Mouse (Mus musculus) neural tube, embryonic 13.5 days (tissue): Measurements from ENCODE around the gene Ctnnd2. TPM values are rescaled to one million over a fixed set of nuclear protein-coding genes. Genes with fewer than 3 reads are reported as not detected.
A peak's percentile ranks its signal among the peaks of the same experiment; 100 is the strongest.

Experiments used
- ATAC-seq: fragments of 200-750 bp; cut with Nextera tagmentation; 2 replicates; pipeline ENCODE4 v1.8.0; 2017; ENCODE audit warnings: low read depth, mild to moderate bottlenecking, moderate TSS enrichment, moderate library complexity
- H3K27ac ChIP-seq: fragments of 300-500 bp; sonication (generic); replicated peaks from 2 replicates; pipeline ENCODE4 v1.5.1; 2015; ENCODE audit warnings: moderate library complexity, mild to moderate bottlenecking, inconsistent platforms
- H3K27me3 ChIP-seq: fragments of 300-500 bp; sonication (generic); 2 replicates; pipeline ENCODE4 v1.6.1; 2015; ENCODE audit warnings: mild to moderate bottlenecking, inconsistent platforms
- H3K36me3 ChIP-seq: fragments of 300-500 bp; sonication (generic); 2 replicates; pipeline ENCODE4 v1.6.1; 2015; ENCODE audit warnings: mild to moderate bottlenecking, inconsistent platforms
- H3K4me1 ChIP-seq: fragments of 300-500 bp; sonication (generic); replicated peaks from 2 replicates; pipeline ENCODE4 v1.6.1; 2015; ENCODE audit warnings: inconsistent platforms
- H3K4me2 ChIP-seq: fragments of 300-500 bp; sonication (generic); 2 replicates; pipeline ENCODE4 v1.6.1; 2015; ENCODE audit warnings: inconsistent platforms, mild to moderate bottlenecking, moderate library complexity
- H3K4me3 ChIP-seq: fragments of 300-500 bp; sonication (generic); 2 replicates; pipeline ENCODE4 v1.5.1; 2015; ENCODE audit warnings: mild to moderate bottlenecking, inconsistent platforms
- H3K9ac ChIP-seq: fragments of 300-500 bp; sonication (generic); 2 replicates; pipeline ENCODE4 v1.6.1; 2015; ENCODE audit warnings: moderate library complexity, mild to moderate bottlenecking, inconsistent platforms
- H3K9me3 ChIP-seq: fragments of 300-500 bp; sonication (generic); 2 replicates; pipeline ENCODE4 v1.6.1; 2016; ENCODE audit warnings: inconsistent platforms
- WGBS: fragments of 180-500 bp; shearing (Covaris S2); methylation state at CpG from one replicate; pipeline ENCODE4 v1.1.7; 2015; 5-methylcytosine and 5-hydroxymethylcytosine counted together
- polyA plus RNA-seq: library from polyadenylated mRNA; unstranded; fragments of >200 nt; fragmentation: Nextera tagmentation; extraction: Ambion mirVana; gene quantifications from 2 replicates; pipeline ENCODE4 v1.2.1, GENCODE M21; 2015

The Ctnnd2 gene
- polyA plus RNA-seq, 1 experiment from 2014 or later: 56.9 TPM

- no peak overlapping the region for H3K4me3 ChIP-seq
- no peak overlapping the region for H3K4me2 ChIP-seq
- ATAC-seq: no peak
- no peaks in the 10 kb centered on the region for H3K9me3 ChIP-seq
- no peaks in the 10 kb centered on the region for H3K27me3 ChIP-seq
- no peaks in the 10 kb centered on the region for H3K4me1 ChIP-seq
- H3K36me3 ChIP-seq: no peaks in the 10 kb centered on the region
- WGBS: 81% methylated on average over 8 of the region's 8 CpGs
- no peak overlapping the region for H3K9ac ChIP-seq
- H3K27ac ChIP-seq: no peak overlapping the region
These were observed 397.9 kb downstream of the Ctnnd2 start for GRCm38 (mm10) chr15:30570254-30570800.

DNA sequence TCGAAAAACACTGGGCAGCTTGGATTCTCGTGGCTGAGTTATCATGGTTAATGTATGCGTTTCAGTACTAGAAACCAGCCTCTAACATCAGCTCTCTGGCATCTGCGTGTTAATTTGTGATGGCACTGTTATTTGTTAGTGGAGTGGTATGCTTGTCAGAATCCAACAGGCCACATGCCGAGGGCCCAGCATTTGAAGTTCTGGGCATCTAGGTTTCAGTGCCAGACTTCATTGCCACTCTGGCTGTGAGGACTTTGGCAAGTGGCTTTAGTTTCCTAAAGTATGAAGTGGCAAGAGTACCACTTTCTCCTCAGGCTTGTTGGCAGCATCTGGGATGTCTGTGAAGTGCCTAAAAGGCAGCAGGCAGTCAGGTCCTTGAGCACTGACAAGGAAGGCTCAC lies 415.1 kb downstream of the Ctnnd2 start:
- Histone ChIP-seq H3K4me1 (no peaks in the 10 kb centered on the region), H3K27ac (no peak overlapping the region), H3K36me3 (no peaks in the 10 kb centered on the region), H3K9ac (no peak overlapping the region), H3K27me3 (no peaks in the 10 kb centered on the region), H3K4me3 (no peak overlapping the region), H3K4me2 (no peak overlapping the region), H3K9me3 (no peaks in the 10 kb centered on the region)
- WGBS: 81% methylated on average over 5 of the region's 5 CpGs
- ATAC-seq: no peak

DNA sequence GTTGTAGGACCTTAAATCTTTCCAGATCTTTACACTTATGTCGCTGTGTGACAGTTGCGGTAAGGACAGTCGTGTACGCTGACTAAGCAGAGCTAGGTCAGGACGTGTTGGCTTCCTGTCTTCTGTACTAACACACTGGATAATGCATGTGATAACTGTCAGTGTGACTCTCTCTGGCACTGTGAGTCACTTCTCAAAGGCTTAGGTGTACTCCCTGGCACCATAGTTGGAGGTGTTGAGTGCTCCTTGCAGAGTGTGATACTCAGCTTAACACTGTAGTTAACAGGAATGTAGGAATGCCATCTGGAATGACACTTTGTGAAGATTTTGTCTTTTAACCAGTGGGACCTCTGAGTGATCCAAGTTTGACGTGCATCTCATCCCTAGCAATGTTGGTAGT lies 418.5 kb downstream of the Ctnnd2 start:
- no peaks in the 10 kb centered on the region for H3K36me3 ChIP-seq
- WGBS: 94% methylated on average over 6 of the region's 6 CpGs
- H3K9me3 ChIP-seq: no peaks in the 10 kb centered on the region
- no peak overlapping the region for H3K27ac ChIP-seq
- H3K27me3 ChIP-seq: no peaks in the 10 kb centered on the region
- H3K4me2 ChIP-seq: no peak overlapping the region
- no peak for ATAC-seq
- no peak overlapping the region for H3K4me3 ChIP-seq
- H3K4me1 ChIP-seq: no peaks in the 10 kb centered on the region
- no peak overlapping the region for H3K9ac ChIP-seq

DNA sequence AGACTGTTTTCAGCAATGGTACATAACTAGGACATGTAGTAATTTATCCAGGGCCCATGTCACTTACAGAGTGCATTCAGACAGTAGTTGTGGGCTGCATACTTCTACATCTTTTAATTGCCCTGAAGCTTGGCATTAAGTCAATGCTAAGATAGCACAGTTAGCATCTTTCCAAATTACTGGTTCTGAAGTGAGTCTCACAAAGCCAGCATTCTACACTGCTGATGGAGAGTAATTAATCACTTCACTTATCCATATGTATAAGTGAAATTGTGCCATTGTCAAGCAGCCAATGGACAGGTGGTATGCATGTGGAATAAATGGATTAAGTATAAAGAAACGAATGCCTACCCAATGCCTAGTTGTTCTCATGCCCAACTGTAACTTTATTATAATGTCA lies 423.1 kb downstream of the Ctnnd2 start:
- 41% methylated on average over 1 of the region's 1 CpGs for WGBS
- no peaks in the 10 kb centered on the region for H3K36me3 ChIP-seq

GRCm38 (mm10) chr15:30610613-30611012 lies 438.2 kb downstream of the Ctnnd2 start:
- no peaks in the 10 kb centered on the region for H3K9me3 ChIP-seq
- no peak overlapping the region for H3K4me2 ChIP-seq
- no peaks in the 10 kb centered on the region for H3K36me3 ChIP-seq
- H3K9ac ChIP-seq: no peak overlapping the region
- no peak overlapping the region for H3K4me3 ChIP-seq
- ATAC-seq: no peak
- 85% methylated on average over 7 of the region's 7 CpGs for WGBS
- 0 out of 2 replicates have a peak, but pooled peaks cover 7% of the 10 kb centered on the region for H3K4me1 ChIP-seq
- H3K27me3 ChIP-seq: no peaks in the 10 kb centered on the region
- no peak overlapping the region for H3K27ac ChIP-seq

More for the DNA sequence above, 423.1 kb downstream of the Ctnnd2 start:
- H3K27ac ChIP-seq: no peak overlapping the region
- H3K4me1 ChIP-seq: no peaks in the 10 kb centered on the region
- H3K4me3 ChIP-seq: no peak overlapping the region
- ATAC-seq: no peak
- H3K9me3 ChIP-seq: no peaks in the 10 kb centered on the region
- no peaks in the 10 kb centered on the region for H3K27me3 ChIP-seq
- no peak overlapping the region for H3K4me2 ChIP-seq
- H3K9ac ChIP-seq: no peak overlapping the region

DNA sequence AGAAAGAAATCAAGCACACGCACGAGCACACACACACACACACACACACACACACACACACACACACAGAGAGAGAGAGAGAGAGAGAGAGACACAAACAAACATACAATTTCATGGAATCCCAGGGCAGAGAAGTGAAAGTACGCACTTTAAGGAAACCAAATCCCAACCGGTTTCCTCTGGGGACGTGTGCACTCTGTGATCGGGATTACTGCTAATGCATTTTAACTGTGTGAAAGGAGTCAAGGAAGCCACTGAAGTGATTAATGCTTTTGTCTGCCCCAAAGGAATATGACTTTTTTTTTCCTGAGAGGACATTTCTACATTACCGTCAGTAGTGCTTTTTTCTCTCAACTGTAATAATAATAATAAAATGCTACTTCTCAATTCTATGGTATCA lies 443.1 kb downstream of the Ctnnd2 start:
- Histone ChIP-seq H3K4me3 (no peak overlapping the region), H3K36me3 (peaks cover 7% of the 10 kb centered on the region; the same call in 1 of the 2 replicates), H3K4me1 (0 out of 2 replicates have a peak, but pooled peaks cover 7% of the 10 kb centered on the region), H3K9me3 (no peaks in the 10 kb centered on the region), H3K4me2 (no peak overlapping the region), H3K27me3 (no peaks in the 10 kb centered on the region), H3K27ac (no peak overlapping the region), H3K9ac (no peak overlapping the region)
- 55% methylated on average over 7 of the region's 7 CpGs for WGBS
- ATAC-seq: no peak

GRCm38 (mm10) chr15:30616861-30617260 lies 444.5 kb downstream of the Ctnnd2 start:
- Histone ChIP-seq H3K4me2 (no peak overlapping the region), H3K27me3 (no peaks in the 10 kb centered on the region), H3K36me3 (peaks cover 7% of the 10 kb centered on the region; the same call in 1 of the 2 replicates), H3K27ac (no peak overlapping the region), H3K4me1 (0 out of 2 replicates have a peak, but pooled peaks cover 7% of the 10 kb centered on the region), H3K9me3 (no peaks in the 10 kb centered on the region), H3K9ac (no peak overlapping the region), H3K4me3 (no peak overlapping the region)
- no peak for ATAC-seq
- WGBS: 92% methylated on average over 3 of the region's 3 CpGs

DNA sequence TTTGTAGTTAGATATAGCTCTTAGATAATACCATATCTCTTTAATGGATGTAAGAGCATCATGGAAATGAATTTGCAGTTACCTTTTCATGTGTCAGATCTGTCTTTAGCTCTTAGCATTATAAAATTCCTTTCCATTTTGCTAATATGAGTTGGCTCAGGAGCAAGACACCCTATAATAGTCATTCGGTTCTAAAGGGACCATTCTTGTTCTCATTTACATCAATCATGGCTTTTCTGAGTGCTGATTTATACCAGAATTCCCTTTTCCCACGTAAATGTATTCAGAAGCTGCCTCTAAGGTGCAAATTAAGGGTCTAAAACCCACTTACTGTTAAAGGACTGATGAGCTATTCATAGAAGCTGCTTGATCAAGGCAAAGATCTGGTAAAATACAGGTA lies 445.5 kb downstream of the Ctnnd2 start:
- H3K27me3 ChIP-seq: no peaks in the 10 kb centered on the region
- H3K36me3 ChIP-seq: peaks cover 7% of the 10 kb centered on the region; the same call in 1 of the 2 replicates
- 52% methylated on average over 2 of the region's 2 CpGs for WGBS
- 0 out of 2 replicates have a peak, but pooled peaks cover 7% of the 10 kb centered on the region for H3K4me1 ChIP-seq
- ATAC-seq: no peak
- H3K9ac ChIP-seq: no peak overlapping the region
- H3K9me3 ChIP-seq: no peaks in the 10 kb centered on the region
- H3K4me3 ChIP-seq: no peak overlapping the region
- no peak overlapping the region for H3K4me2 ChIP-seq
- H3K27ac ChIP-seq: no peak overlapping the region

GRCm38 (mm10) chr15:30628524-30628923 lies 456.1 kb downstream of the Ctnnd2 start:
- ATAC-seq: no peak
- H3K4me1 ChIP-seq: no peaks in the 10 kb centered on the region
- H3K4me3 ChIP-seq: no peak overlapping the region
- H3K27ac ChIP-seq: no peak overlapping the region
- H3K9me3 ChIP-seq: no peaks in the 10 kb centered on the region
- no peak overlapping the region for H3K4me2 ChIP-seq
- H3K9ac ChIP-seq: no peak overlapping the region
- WGBS: 60% methylated on average over 3 of the region's 3 CpGs
- no peaks in the 10 kb centered on the region for H3K27me3 ChIP-seq
- no peaks in the 10 kb centered on the region for H3K36me3 ChIP-seq

- H3K27me3 ChIP-seq: no peaks in the 10 kb centered on the region
- H3K27ac ChIP-seq: 0 out of 2 replicates have a peak overlapping the region, but pooled peaks have one; percentile 9
- peaks cover 10% of the 10 kb centered on the region for H3K4me1 ChIP-seq
- H3K9ac ChIP-seq: no peak overlapping the region
- H3K4me3 ChIP-seq: no peak overlapping the region
- no peaks in the 10 kb centered on the region for H3K36me3 ChIP-seq
- no peak overlapping the region for H3K4me2 ChIP-seq
- no peaks in the 10 kb centered on the region for H3K9me3 ChIP-seq
- WGBS: 82% methylated on average over 7 of the region's 7 CpGs
- no peak for ATAC-seq
These were observed 459.8 kb downstream of the Ctnnd2 start for GRCm38 (mm10) chr15:30632113-30632735.

GRCm38 (mm10) chr15:30633917-30634316 lies 461.5 kb downstream of the Ctnnd2 start:
- Histone ChIP-seq H3K27ac (peak overlapping the region; percentile 62; the same call in 1 of the 2 replicates), H3K4me2 (no peak overlapping the region), H3K9ac (no peak overlapping the region), H3K9me3 (no peaks in the 10 kb centered on the region), H3K4me1 (peaks cover 10% of the 10 kb centered on the region), H3K36me3 (no peaks in the 10 kb centered on the region), H3K4me3 (no peak overlapping the region), H3K27me3 (no peaks in the 10 kb centered on the region)
- peak; percentile 72 for ATAC-seq
- 30% methylated on average over 2 of the region's 2 CpGs for WGBS

- H3K9me3 ChIP-seq: no peaks in the 10 kb centered on the region
- no peak overlapping the region for H3K4me3 ChIP-seq
- no peaks in the 10 kb centered on the region for H3K36me3 ChIP-seq
- H3K4me1 ChIP-seq: peaks cover 10% of the 10 kb centered on the region
- 16% methylated on average over 5 of the region's 5 CpGs for WGBS
- no peak overlapping the region for H3K4me2 ChIP-seq
- H3K9ac ChIP-seq: peak overlapping the region; percentile 38
- H3K27me3 ChIP-seq: no peaks in the 10 kb centered on the region
- peak overlapping the region; percentile 80 for H3K27ac ChIP-seq
- peak; percentile 71 for ATAC-seq
These were observed 462.1 kb downstream of the Ctnnd2 start for GRCm38 (mm10) chr15:30634522-30634921.

DNA sequence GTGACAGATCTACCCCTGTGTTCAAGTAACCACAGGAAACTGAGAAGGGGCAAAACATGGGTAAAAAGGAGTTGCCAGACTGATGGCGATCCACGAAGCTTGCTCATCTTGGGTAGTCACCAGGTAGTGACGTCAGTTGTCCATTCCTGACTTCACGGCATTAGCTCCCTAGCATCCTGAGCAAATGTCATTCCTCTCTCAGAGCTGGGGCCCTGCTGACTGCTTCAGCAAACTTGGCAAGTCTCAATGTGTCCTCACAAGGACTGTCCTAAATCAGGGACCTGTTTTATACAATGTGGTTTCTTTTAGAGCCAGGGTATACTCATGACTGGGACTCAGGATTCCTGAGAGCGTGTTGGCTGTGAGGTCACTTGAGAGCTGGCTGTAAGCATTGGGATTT lies 468.3 kb downstream of the Ctnnd2 start:
- Histone ChIP-seq H3K27ac (no peak overlapping the region), H3K4me3 (no peak overlapping the region), H3K9ac (no peak overlapping the region), H3K36me3 (no peaks in the 10 kb centered on the region), H3K4me1 (no peaks in the 10 kb centered on the region), H3K27me3 (peaks cover 4% of the 10 kb centered on the region), H3K9me3 (no peaks in the 10 kb centered on the region), H3K4me2 (no peak overlapping the region)
- no peak for ATAC-seq
- 96% methylated on average over 5 of the region's 5 CpGs for WGBS
